ENCODE assay signal across 32 mouse cellular contexts in the genomic region with DNA sequence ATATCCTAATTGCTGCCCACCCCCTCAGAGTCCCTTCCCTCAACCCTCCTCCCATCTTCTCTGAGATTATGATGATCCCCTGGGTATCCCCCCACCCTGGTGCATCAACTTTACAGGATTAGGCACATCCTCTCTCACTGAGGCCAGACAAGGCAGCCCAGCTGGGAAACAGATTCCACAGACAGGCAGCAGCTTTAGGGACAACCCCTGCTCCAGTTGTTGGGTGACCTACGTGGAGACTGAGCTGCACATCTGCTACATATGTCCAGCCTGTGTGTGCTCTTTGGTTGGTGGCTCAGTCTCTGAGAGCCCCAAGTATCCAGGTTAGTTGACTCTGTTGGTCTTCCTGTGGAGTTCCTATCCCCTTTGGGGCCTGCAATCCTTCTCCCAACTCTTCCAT. TPM values are rescaled to one million over a fixed set of nuclear protein-coding genes. Genes with fewer than 3 reads are reported as not detected.
DNase-seq lines count a peak whose midpoint lies in the region; ATAC-seq lines count a peak whose summit lies in the region.
"Had no signal": no experiment of that assay in that cellular context is flagged by ENCODE, and none has a peak within 500 bp of the region (broad histone marks: within the 10 kb centered on the region; RNA-seq: fewer than 3 reads in every experiment).

No protein-coding gene starts in this region.

- no peak for ATAC-seq in intestine, embryonic 16.5 days
- ATAC-seq in intestine, embryonic 15.5 days = no peak
- ATAC-seq in liver, embryonic 16.5 days (ENCODE audit: low read depth) = no peak
- no peak for ATAC-seq in liver, embryonic 12.5 days
- ATAC-seq: CD4-positive, CD25-positive, alpha-beta regulatory T cell, adult 4 months; forebrain, embryonic 14.5 days; lung, postnatal 0 days had no signal

- H3K36me3 ChIP-seq in heart, embryonic 10.5 days = no peaks in the 10 kb centered on the region
- no peaks in the 10 kb centered on the region for H3K36me3 ChIP-seq in intestine, embryonic 16.5 days (ENCODE audit: control insufficient read depth, insufficient read depth, low read length)
- no peaks in the 10 kb centered on the region for H3K36me3 ChIP-seq in intestine, embryonic 15.5 days
- H3K36me3 ChIP-seq in liver, embryonic 16.5 days (ENCODE audit: control insufficient read depth, insufficient read depth) = no peaks in the 10 kb centered on the region
- H3K36me3 ChIP-seq in liver, embryonic 12.5 days = no peaks in the 10 kb centered on the region
- H3K36me3 ChIP-seq: embryonic facial prominence, embryonic 12.5 days; limb, embryonic 13.5 days; midbrain, embryonic 12.5 days; neural tube, embryonic 12.5 days had no signal

- no peak overlapping the region for H3K4me3 ChIP-seq in heart, embryonic 10.5 days
- H3K4me3 ChIP-seq in intestine, embryonic 16.5 days (ENCODE audit: low read length) = no peak overlapping the region
- no peak overlapping the region for H3K4me3 ChIP-seq in intestine, embryonic 15.5 days (replicated peaks)
- H3K4me3 ChIP-seq in liver, embryonic 16.5 days (ENCODE audit: low read depth, low read length) = no peak overlapping the region
- no peak overlapping the region for H3K4me3 ChIP-seq in liver, embryonic 12.5 days
- H3K4me3 ChIP-seq: embryonic facial prominence, embryonic 12.5 days; limb, embryonic 13.5 days; megakaryocyte, embryonic 14.5 days; midbrain, embryonic 12.5 days; myocyte; neural tube, embryonic 12.5 days had no signal

- H3K27me3 ChIP-seq in heart, embryonic 10.5 days (ENCODE audit: insufficient read depth, poor library complexity, severe bottlenecking) = no peaks in the 10 kb centered on the region
- H3K27me3 ChIP-seq in intestine, embryonic 16.5 days (replicated peaks; ENCODE audit: control insufficient read depth, insufficient read depth, low read length) = no peaks in the 10 kb centered on the region
- H3K27me3 ChIP-seq in intestine, embryonic 15.5 days (replicated peaks) = no peaks in the 10 kb centered on the region
- no peaks in the 10 kb centered on the region for H3K27me3 ChIP-seq in liver, embryonic 16.5 days (ENCODE audit: control insufficient read depth, insufficient read depth, low read depth, low read length)
- no peaks in the 10 kb centered on the region for H3K27me3 ChIP-seq in liver, embryonic 12.5 days (replicated peaks)
- H3K27me3 ChIP-seq: embryonic facial prominence, embryonic 12.5 days; limb, embryonic 13.5 days; megakaryocyte, embryonic 14.5 days; midbrain, embryonic 12.5 days; neural tube, embryonic 12.5 days had no signal

- peaks cover 16% of the 10 kb centered on the region for H3K4me1 ChIP-seq in heart, embryonic 10.5 days
- H3K4me1 ChIP-seq in intestine, embryonic 16.5 days (ENCODE audit: control insufficient read depth, insufficient read depth, low read length) = no peaks in the 10 kb centered on the region
- H3K4me1 ChIP-seq in intestine, embryonic 15.5 days (replicated peaks) = no peaks in the 10 kb centered on the region
- peaks cover 2% of the 10 kb centered on the region; the same call in 1 of the 2 replicates for H3K4me1 ChIP-seq in liver, embryonic 16.5 days (ENCODE audit: control insufficient read depth, low read depth, low read length)
- no peaks in the 10 kb centered on the region for H3K4me1 ChIP-seq in liver, embryonic 12.5 days
- H3K4me1 ChIP-seq: embryonic facial prominence, embryonic 12.5 days; limb, embryonic 13.5 days; megakaryocyte, embryonic 14.5 days; midbrain, embryonic 12.5 days; neural tube, embryonic 12.5 days had no signal

- WGBS in heart, embryonic 10.5 days = 81% methylated on average over 1 of the region's 1 CpGs
- WGBS in intestine, embryonic 16.5 days = 61% methylated on average over 1 of the region's 1 CpGs
- WGBS in intestine, embryonic 15.5 days = 67% methylated on average over 1 of the region's 1 CpGs
- WGBS in liver, embryonic 16.5 days (ENCODE audit: insufficient replicate concordance) = 82% methylated on average over 1 of the region's 1 CpGs
- 58% methylated on average over 1 of the region's 1 CpGs for WGBS in liver, embryonic 12.5 days (ENCODE audit: insufficient replicate concordance)

- intact Hi-C loops in heart, postnatal 14 days (cut with DNase I) = loop anchor here (1.0 kb wide), 1 partner anchor 599 kb away; no protein-coding TSS in a partner anchor

- no peak overlapping the region for H3K4me2 ChIP-seq in intestine, embryonic 16.5 days (ENCODE audit: low read depth, low read length)
- no peak overlapping the region for H3K4me2 ChIP-seq in intestine, embryonic 15.5 days (replicated peaks)
- H3K4me2 ChIP-seq in liver, embryonic 16.5 days (ENCODE audit: low read depth, low read length) = no peak overlapping the region
- H3K4me2 ChIP-seq in liver, embryonic 12.5 days = no peak overlapping the region
- H3K4me2 ChIP-seq: embryonic facial prominence, embryonic 12.5 days; limb, embryonic 13.5 days; midbrain, embryonic 12.5 days; neural tube, embryonic 12.5 days had no signal

- H3K27ac ChIP-seq in heart, embryonic 10.5 days = no peak overlapping the region
- peak overlapping the region; percentile 73 for H3K27ac ChIP-seq in intestine, embryonic 16.5 days (ENCODE audit: low read length)
- H3K27ac ChIP-seq in intestine, embryonic 15.5 days = no peak overlapping the region
- H3K27ac ChIP-seq in liver, embryonic 16.5 days (ENCODE audit: low read length) = peak overlapping the region; percentile 77; the same call in 1 of the 2 replicates
- H3K27ac ChIP-seq in liver, embryonic 12.5 days = no peak overlapping the region
- H3K27ac ChIP-seq: embryonic facial prominence, embryonic 12.5 days; limb, embryonic 13.5 days; midbrain, embryonic 12.5 days; neural tube, embryonic 12.5 days had no signal

- peak; percentile 58 for DNase-seq in heart, embryonic 10.5 days (ENCODE audit: low spot score)
- no peak for DNase-seq in heart, postnatal 14 days
- DNase-seq in thymus, postnatal 4 days = no peak
- DNase-seq: cerebellum, adult 11 months; embryo, embryonic 11 days; kidney, postnatal 10 days; lung, adult 18-20 months; lung, postnatal 4 days had no signal

- no peak overlapping the region for H3K9ac ChIP-seq in intestine, embryonic 16.5 days (ENCODE audit: low read depth, low read length)
- no peak overlapping the region for H3K9ac ChIP-seq in intestine, embryonic 15.5 days
- H3K9ac ChIP-seq in liver, embryonic 16.5 days (ENCODE audit: low read depth, low read length) = no peak overlapping the region
- no peak overlapping the region for H3K9ac ChIP-seq in liver, embryonic 12.5 days
- H3K9ac ChIP-seq: embryonic facial prominence, embryonic 12.5 days; limb, embryonic 13.5 days; midbrain, embryonic 12.5 days; neural tube, embryonic 12.5 days had no signal

- no peaks in the 10 kb centered on the region for H3K9me3 ChIP-seq in heart, embryonic 10.5 days
- H3K9me3 ChIP-seq in intestine, embryonic 16.5 days (ENCODE audit: control insufficient read depth, low read length) = no peaks in the 10 kb centered on the region
- H3K9me3 ChIP-seq in intestine, embryonic 15.5 days = no peaks in the 10 kb centered on the region
- no peaks in the 10 kb centered on the region for H3K9me3 ChIP-seq in liver, embryonic 16.5 days (replicated peaks; ENCODE audit: control insufficient read depth, low read length)
- no peaks in the 10 kb centered on the region for H3K9me3 ChIP-seq in liver, embryonic 12.5 days (replicated peaks)
- H3K9me3 ChIP-seq: embryonic facial prominence, embryonic 12.5 days; limb, embryonic 13.5 days; megakaryocyte, embryonic 14.5 days; midbrain, embryonic 12.5 days; neural tube, embryonic 12.5 days had no signal

RNA-seq across cellular contexts. Expression of gene Smlr1, which starts 2.7 kb away (rescaled TPM):
- not detected in 2 replicates for polyA plus RNA-seq in heart, embryonic 10.5 days (2016; fragmentation: Nextera tagmentation; extraction: Ambion mirVana)
- total RNA-seq in heart, postnatal 14 days (2021) = not detected
- polyA plus RNA-seq in intestine, embryonic 16.5 days (2015; fragmentation: Nextera tagmentation; extraction: Ambion mirVana) = 22.0 and 35.6 TPM in 2 replicates
- 9.3 and 12.8 TPM in 2 replicates for polyA plus RNA-seq in intestine, embryonic 15.5 days (2015; fragmentation: Nextera tagmentation; extraction: Ambion mirVana)
- 32.5 and 33.6 TPM in 2 replicates for polyA plus RNA-seq in liver, embryonic 16.5 days (2015; fragmentation: Nextera tagmentation; extraction: Ambion mirVana)
- polyA plus RNA-seq in liver, embryonic 12.5 days (2016; fragmentation: Nextera tagmentation; extraction: Ambion mirVana) = 4.9 and 5.0 TPM in 2 replicates
- total RNA-seq: gastrocnemius, postnatal 36 days; layer of hippocampus, postnatal 10 days; left cerebral cortex, adult 8-10 months; left cerebral cortex, postnatal 36 days had no signal
- polyA plus RNA-seq: CD4-positive, CD25-positive, alpha-beta regulatory T cell, adult 4 months; embryonic facial prominence, embryonic 12.5 days; forebrain, embryonic 14.5 days; heart, embryonic 16.5 days; hindbrain, embryonic 11.5 days; hindbrain, embryonic 16.5 days; intestine, embryonic 14.5 days; limb, embryonic 13.5 days; lung, postnatal 0 days; midbrain, embryonic 12.5 days; midbrain, postnatal 0 days; neural tube, embryonic 12.5 days; spleen, adult 2 months; urinary bladder, adult 2 months had no signal

Comparison
In these comparisons a context has a peak if more than half of its experiments do, and no peak if none do; other contexts are left out.
1. H3K27ac ChIP-seq: peak in intestine, embryonic 16.5 days (single experiment) and liver, embryonic 16.5 days (single experiment); none in heart, embryonic 10.5 days (single experiment), intestine, embryonic 15.5 days (single experiment) and liver, embryonic 12.5 days (single experiment).